Mouse (Mus musculus) spleen, adult 2 months (tissue): ENCODE measurements around the gene Nudt11.

Experiments used
- CTCF ChIP-seq: fragments of 200-500 bp; IDR thresholded peaks from 2 replicates; pipeline ENCODE4 v1.5.1; 2011; ENCODE audit warnings: mild to moderate bottlenecking, inconsistent platforms; ENCODE audit not compliant: insufficient read depth, insufficient read length, insufficient replicate concordance; ENCODE audit errors: extremely low read depth
- POLR2A ChIP-seq: fragments of 200-500 bp; IDR thresholded peaks from 2 replicates; pipeline ENCODE4 v1.6.1; 2011; ENCODE audit warnings: low read depth, low read length, inconsistent platforms

DNA sequence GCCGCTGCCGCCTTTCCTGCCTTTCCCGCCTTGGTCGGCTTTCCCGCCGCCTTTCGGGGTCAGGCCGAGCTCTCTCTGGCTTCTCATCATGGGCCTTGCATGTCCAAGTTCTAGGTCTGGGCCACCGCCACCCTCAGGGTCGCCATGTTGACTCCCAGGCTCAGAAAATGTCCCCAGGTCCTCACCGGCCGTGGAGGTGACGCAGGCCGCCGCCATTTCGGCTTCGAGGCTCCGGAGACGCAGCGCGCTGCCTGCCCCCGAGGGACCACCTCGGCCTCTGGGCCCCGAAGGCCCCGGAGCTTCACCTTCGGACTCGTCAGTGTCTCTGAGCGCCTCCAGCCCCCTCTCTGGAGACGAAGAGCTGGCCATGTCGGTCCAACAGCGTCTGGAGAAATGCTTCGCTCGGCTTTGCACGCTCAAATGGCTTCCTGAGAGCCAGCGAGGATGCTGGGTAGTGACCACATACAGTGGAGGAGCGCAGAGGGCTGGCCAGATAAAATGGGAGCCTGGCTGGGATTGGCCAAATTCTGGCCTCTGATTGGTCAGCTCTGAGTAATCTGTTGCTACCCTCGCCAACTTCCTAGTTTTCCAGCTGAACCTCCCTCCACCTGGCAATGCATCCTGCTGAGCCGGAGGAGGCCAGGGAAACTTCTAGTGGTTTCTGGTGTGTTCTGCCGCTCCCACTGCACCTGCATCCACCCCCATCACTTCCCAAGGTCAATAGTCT, 35.9 kb downstream of the Nudt11 start, which contains the start of gene AU022751:
- TF ChIP-seq CTCF (no peak), POLR2A (no peak)
